In genomic region chr1:86349696-86350095, GRCm38 (mm10) we compare ENCODE assay signal across 14 mouse cellular contexts.
"Had no signal": no experiment of that assay in that cellular context is flagged by ENCODE, and none has a peak within 500 bp of the region (broad histone marks: within the 10 kb centered on the region; RNA-seq: fewer than 3 reads in every experiment).

No protein-coding gene starts in this region.

- H3K4me2 ChIP-seq: liver, embryonic 11.5 days; liver, embryonic 15.5 days; neural tube, embryonic 12.5 days; stomach, embryonic 15.5 days had no signal

- H3K9me3 ChIP-seq: limb, embryonic 10.5 days; liver, embryonic 15.5 days; neural tube, embryonic 12.5 days; stomach, embryonic 15.5 days had no signal

- H3K27ac ChIP-seq: left cerebral cortex, adult 2 months; limb, embryonic 10.5 days; liver, embryonic 15.5 days; neural tube, embryonic 12.5 days; stomach, embryonic 15.5 days had no signal

- H3K4me1 ChIP-seq: limb, embryonic 10.5 days; liver, embryonic 15.5 days; neural tube, embryonic 12.5 days; stomach, embryonic 15.5 days had no signal

- H3K4me3 ChIP-seq: left cerebral cortex, adult 2 months; limb, embryonic 10.5 days; liver, embryonic 15.5 days; neural tube, embryonic 12.5 days; stomach, embryonic 15.5 days had no signal

- H3K9ac ChIP-seq: liver, embryonic 15.5 days; neural tube, embryonic 12.5 days; stomach, embryonic 15.5 days had no signal

- H3K27me3 ChIP-seq: liver, embryonic 15.5 days; neural tube, embryonic 12.5 days; stomach, embryonic 15.5 days had no signal

- DNase-seq: kidney, postnatal 14 days; lung, adult 2 months; lung, postnatal 36 days; midbrain, embryonic 14.5 days; right cerebral cortex, postnatal 14 days; thymus, adult 2 months; thymus, postnatal 25 days had no signal

- ATAC-seq: lung, postnatal 0 days had no signal
